Mouse (Mus musculus) CD4-positive, CD25-positive, alpha-beta regulatory T cell, adult 2 months (primary cell): Measurements from ENCODE around the gene Adamtsl2.

ENCODE experiments used
- DNase-seq: peaks from one replicate; pipeline ENCODE4 v3.0.0-alpha.2; 2012; ENCODE audit warnings: low read depth, low spot score

The Adamtsl2 gene

GRCm38 (mm10) chr2:27075485-27075884 is 3.7 kb upstream of the Adamtsl2 start:
- DNase-seq: peak; percentile 59

GRCm38 (mm10) chr2:27077655-27078244 is 1.4 kb upstream of the Adamtsl2 start:
- peak; percentile 58 for DNase-seq

- DNase-seq: no peak
These were observed 867 bp upstream of the Adamtsl2 start for GRCm38 (mm10) chr2:27078312-27078711.

GRCm38 (mm10) chr2:27079649-27080048 is 470 bp downstream of the Adamtsl2 start:
- no peak for DNase-seq

- no peak for DNase-seq
These were observed 4.7 kb downstream of the Adamtsl2 start for GRCm38 (mm10) chr2:27083761-27084475.

GRCm38 (mm10) chr2:27084963-27085362 is 5.8 kb downstream of the Adamtsl2 start:
- DNase-seq: peak; percentile 21

GRCm38 (mm10) chr2:27085801-27086200 is 6.6 kb downstream of the Adamtsl2 start:
- DNase-seq: no peak

GRCm38 (mm10) chr2:27086483-27087010 is 7.4 kb downstream of the Adamtsl2 start:
- no peak for DNase-seq

GRCm38 (mm10) chr2:27087581-27087980 is 8.4 kb downstream of the Adamtsl2 start:
- no peak for DNase-seq

- DNase-seq: no peak
These were observed 9.0 kb downstream of the Adamtsl2 start for GRCm38 (mm10) chr2:27088071-27088644.

- DNase-seq: no peak
These were observed 9.5 kb downstream of the Adamtsl2 start for GRCm38 (mm10) chr2:27088700-27089099.

- no peak for DNase-seq
These were observed 10.1 kb downstream of the Adamtsl2 start for GRCm38 (mm10) chr2:27089238-27089637.

- DNase-seq: no peak
These were observed 16.0 kb downstream of the Adamtsl2 start for GRCm38 (mm10) chr2:27095178-27095577.

GRCm38 (mm10) chr2:27096341-27096981 is 17.3 kb downstream of the Adamtsl2 start:
- DNase-seq: no peak

GRCm38 (mm10) chr2:27097241-27097656 is 18.1 kb downstream of the Adamtsl2 start:
- no peak for DNase-seq

- DNase-seq: no peak
These were observed 18.6 kb downstream of the Adamtsl2 start for GRCm38 (mm10) chr2:27097776-27098175.

- DNase-seq: no peak
These were observed 24.4 kb downstream of the Adamtsl2 start for GRCm38 (mm10) chr2:27103554-27103953.

- DNase-seq: no peak
These were observed 27.6 kb downstream of the Adamtsl2 start for GRCm38 (mm10) chr2:27106816-27107215.

- no peak for DNase-seq
These were observed 29.0 kb downstream of the Adamtsl2 start for GRCm38 (mm10) chr2:27108144-27108543.

- no peak for DNase-seq
These were observed 29.9 kb downstream of the Adamtsl2 start for GRCm38 (mm10) chr2:27109052-27109451.

GRCm38 (mm10) chr2:27112585-27112984 is 33.4 kb downstream of the Adamtsl2 start:
- no peak for DNase-seq

- no peak for DNase-seq
These were observed 35.0 kb downstream of the Adamtsl2 start for GRCm38 (mm10) chr2:27114169-27114568.
